Mouse (Mus musculus) embryo, embryonic 9.5 days (tissue): Measurements from ENCODE around the gene Akap1.

ENCODE experiments used
- DNase-seq: peaks from one replicate; pipeline ENCODE4 v3.0.0-alpha.2; 2017; ENCODE audit errors: extremely low spot score

Akap1 gene

GRCm38 (mm10) chr11:88878011-88878410 lies 13.6 kb upstream of the Akap1 start:
- no peak for DNase-seq

GRCm38 (mm10) chr11:88873667-88874030 lies 9.3 kb upstream of the Akap1 start:
- DNase-seq: peak; percentile 13

GRCm38 (mm10) chr11:88873027-88873666 lies 8.8 kb upstream of the Akap1 start:
- no peak for DNase-seq

GRCm38 (mm10) chr11:88869443-88869842 lies 5.1 kb upstream of the Akap1 start:
- no peak for DNase-seq

GRCm38 (mm10) chr11:88863904-88864457 lies 405 bp downstream of the Akap1 start:
- DNase-seq: no peak

- no peak for DNase-seq
Measured at GRCm38 (mm10) chr11:88863071-88863903, 1.1 kb downstream of the Akap1 start.

- no peak for DNase-seq
Measured at GRCm38 (mm10) chr11:88862355-88862754, 2.0 kb downstream of the Akap1 start.

- no peak for DNase-seq
Measured at GRCm38 (mm10) chr11:88861060-88861459, 3.3 kb downstream of the Akap1 start.

GRCm38 (mm10) chr11:88860641-88861040 lies 3.7 kb downstream of the Akap1 start:
- DNase-seq: no peak

- DNase-seq: no peak
Measured at GRCm38 (mm10) chr11:88857311-88858005, 6.9 kb downstream of the Akap1 start.

- DNase-seq: no peak
Measured at GRCm38 (mm10) chr11:88856383-88856782, 8.0 kb downstream of the Akap1 start.

GRCm38 (mm10) chr11:88855795-88856194 lies 8.6 kb downstream of the Akap1 start:
- no peak for DNase-seq

- DNase-seq: no peak
Measured at GRCm38 (mm10) chr11:88853588-88853987, 10.8 kb downstream of the Akap1 start.

- DNase-seq: no peak
Measured at GRCm38 (mm10) chr11:88852806-88853205, 11.6 kb downstream of the Akap1 start.

- no peak for DNase-seq
Measured at GRCm38 (mm10) chr11:88851049-88851825, 13.1 kb downstream of the Akap1 start.

- no peak for DNase-seq
Measured at GRCm38 (mm10) chr11:88849732-88850131, 14.7 kb downstream of the Akap1 start.

- DNase-seq: no peak
Measured at GRCm38 (mm10) chr11:88849284-88849683, 15.1 kb downstream of the Akap1 start.

- peak; percentile 73 for DNase-seq
Measured at GRCm38 (mm10) chr11:88848590-88848989, 15.8 kb downstream of the Akap1 start.

- no peak for DNase-seq
Measured at GRCm38 (mm10) chr11:88847281-88848006, 16.9 kb downstream of the Akap1 start.

- DNase-seq: no peak
Measured at GRCm38 (mm10) chr11:88844384-88844783, 20.0 kb downstream of the Akap1 start.

- DNase-seq: no peak
Measured at GRCm38 (mm10) chr11:88843305-88843704, 21.1 kb downstream of the Akap1 start.
